Mouse (Mus musculus) heart, embryonic 11.5 days (tissue): Measurements from ENCODE around the gene Cfap69. TPM values are rescaled to one million over a fixed set of nuclear protein-coding genes. Genes with fewer than 3 reads are reported as not detected.

Experiments
- ATAC-seq: fragments of 200-750 bp; cut with Nextera tagmentation; replicated peaks from 2 replicates; pipeline ENCODE4 v1.8.0; 2017; ENCODE audit warnings: moderate library complexity; ENCODE audit not compliant: insufficient number of reproducible peaks, low FRiP score, low TSS enrichment
- H3K27ac ChIP-seq: fragments of 300-500 bp; sonication (generic); 2 replicates; pipeline ENCODE4 v1.5.1; 2014; ENCODE audit warnings: mild to moderate bottlenecking, low read depth, low read length
- H3K27me3 ChIP-seq: fragments of 300-500 bp; sonication (generic); 2 replicates; pipeline ENCODE4 v1.6.1; 2014; ENCODE audit warnings: mild to moderate bottlenecking, low read length, mixed read lengths; ENCODE audit not compliant: control insufficient read depth, insufficient read depth
- H3K36me3 ChIP-seq: fragments of 300-500 bp; sonication (generic); 2 replicates; pipeline ENCODE4 v1.6.1; 2014; ENCODE audit warnings: mild to moderate bottlenecking, low read length, moderate library complexity, mixed read lengths; ENCODE audit not compliant: control insufficient read depth, insufficient read depth
- H3K4me1 ChIP-seq: fragments of 300-500 bp; sonication (generic); 2 replicates; pipeline ENCODE4 v1.6.1; 2014; ENCODE audit warnings: low read length; ENCODE audit not compliant: control insufficient read depth, insufficient read depth
- H3K4me2 ChIP-seq: fragments of 300-500 bp; sonication (generic); 2 replicates; pipeline ENCODE4 v1.6.1; 2014; ENCODE audit warnings: mild to moderate bottlenecking, moderate library complexity
- H3K4me3 ChIP-seq: fragments of 300-500 bp; sonication (generic); 2 replicates; pipeline ENCODE4 v1.5.1; 2014; ENCODE audit warnings: low read depth, low read length
- H3K9ac ChIP-seq: fragments of 300-500 bp; sonication (generic); 2 replicates; pipeline ENCODE4 v1.6.1; 2014; ENCODE audit warnings: mild to moderate bottlenecking, low read depth, low read length, moderate library complexity
- H3K9me3 ChIP-seq: fragments of 300-500 bp; sonication (generic); replicated peaks from 2 replicates; pipeline ENCODE4 v1.6.1; 2016; ENCODE audit warnings: low read length; ENCODE audit not compliant: control insufficient read depth
- WGBS: fragments of 180-500 bp; shearing (Covaris S2); extraction: QIAGEN DNeasy Blood & Tissue Kit; methylation state at CpG from one replicate; pipeline ENCODE4 v1.1.7; 2014; ENCODE audit not compliant: insufficient replicate concordance; 5-methylcytosine and 5-hydroxymethylcytosine counted together
- polyA plus RNA-seq: library from polyadenylated mRNA; unstranded; fragments of >200 nt; fragmentation: Nextera tagmentation; extraction: Ambion mirVana; gene quantifications from 2 replicates; pipeline ENCODE4 v1.2.1, GENCODE M21; 2014

Gene Cfap69
- 0.61 and 1.3 TPM in 2 replicates for polyA plus RNA-seq

DNA sequence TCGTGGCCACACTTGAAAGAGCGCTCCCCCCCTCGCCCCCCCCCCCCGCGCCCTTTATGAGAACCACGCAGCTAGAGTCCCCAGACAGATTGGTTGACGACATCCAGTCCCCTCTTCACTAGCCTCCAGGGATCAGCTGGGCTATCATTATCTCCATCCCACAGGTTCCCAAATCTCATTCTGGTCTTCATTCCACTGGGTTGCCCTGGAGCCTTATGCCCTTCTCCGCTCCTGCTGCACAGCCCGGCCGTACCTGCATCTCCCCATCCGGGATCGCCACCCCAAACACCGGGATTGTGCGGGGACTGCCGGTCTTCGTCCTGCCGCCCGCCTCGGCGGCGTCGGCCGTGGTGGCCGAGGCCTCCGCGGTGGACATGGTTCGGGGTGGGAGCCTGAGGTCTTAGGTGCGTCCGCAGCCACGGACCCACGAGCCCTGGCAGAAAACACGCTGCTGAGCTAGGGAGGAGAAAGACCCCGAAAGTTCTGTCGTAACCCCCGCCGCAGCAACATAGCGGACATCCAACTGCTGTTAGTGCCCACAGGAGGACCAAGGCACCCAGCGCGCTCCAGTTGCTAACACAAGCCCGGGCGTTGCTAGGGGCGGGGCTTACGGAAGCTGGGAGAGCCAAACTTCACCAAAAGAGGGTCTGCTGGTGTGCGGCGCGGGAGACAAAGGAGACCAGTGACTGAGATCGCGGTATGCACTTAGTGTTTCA, at the start of gene Cfap69:
Gene Cfap69, minus strand, starts transcription at position 585 of the 716 bp plus-strand sequence.
- H3K36me3 ChIP-seq = no peaks in the 10 kb centered on the region
- WGBS = under 1% methylated on average over 48 of the region's 48 CpGs
- H3K4me1 ChIP-seq = no peaks in the 10 kb centered on the region
- H3K9me3 ChIP-seq = no peaks in the 10 kb centered on the region
- no peaks in the 10 kb centered on the region for H3K27me3 ChIP-seq
- ATAC-seq = peak; percentile 91
- H3K9ac ChIP-seq = peak within 1 kb of the TSS; percentile 73
- H3K27ac ChIP-seq = no peak within 1 kb of the TSS
- H3K4me3 ChIP-seq = peak within 1 kb of the TSS; percentile 66
- peak within 1 kb of the TSS; percentile 94 for H3K4me2 ChIP-seq

GRCm38 (mm10) chr5:5711032-5711431, 47.0 kb upstream of the Cfap69 start:
- Histone ChIP-seq H3K9ac (no peak overlapping the region), H3K27me3 (no peaks in the 10 kb centered on the region), H3K36me3 (no peaks in the 10 kb centered on the region), H3K4me1 (no peaks in the 10 kb centered on the region), H3K4me3 (no peak overlapping the region), H3K4me2 (no peak overlapping the region), H3K9me3 (no peaks in the 10 kb centered on the region), H3K27ac (no peak overlapping the region)
- no peak for ATAC-seq
- 62% methylated on average over 4 of the region's 4 CpGs for WGBS

DNA sequence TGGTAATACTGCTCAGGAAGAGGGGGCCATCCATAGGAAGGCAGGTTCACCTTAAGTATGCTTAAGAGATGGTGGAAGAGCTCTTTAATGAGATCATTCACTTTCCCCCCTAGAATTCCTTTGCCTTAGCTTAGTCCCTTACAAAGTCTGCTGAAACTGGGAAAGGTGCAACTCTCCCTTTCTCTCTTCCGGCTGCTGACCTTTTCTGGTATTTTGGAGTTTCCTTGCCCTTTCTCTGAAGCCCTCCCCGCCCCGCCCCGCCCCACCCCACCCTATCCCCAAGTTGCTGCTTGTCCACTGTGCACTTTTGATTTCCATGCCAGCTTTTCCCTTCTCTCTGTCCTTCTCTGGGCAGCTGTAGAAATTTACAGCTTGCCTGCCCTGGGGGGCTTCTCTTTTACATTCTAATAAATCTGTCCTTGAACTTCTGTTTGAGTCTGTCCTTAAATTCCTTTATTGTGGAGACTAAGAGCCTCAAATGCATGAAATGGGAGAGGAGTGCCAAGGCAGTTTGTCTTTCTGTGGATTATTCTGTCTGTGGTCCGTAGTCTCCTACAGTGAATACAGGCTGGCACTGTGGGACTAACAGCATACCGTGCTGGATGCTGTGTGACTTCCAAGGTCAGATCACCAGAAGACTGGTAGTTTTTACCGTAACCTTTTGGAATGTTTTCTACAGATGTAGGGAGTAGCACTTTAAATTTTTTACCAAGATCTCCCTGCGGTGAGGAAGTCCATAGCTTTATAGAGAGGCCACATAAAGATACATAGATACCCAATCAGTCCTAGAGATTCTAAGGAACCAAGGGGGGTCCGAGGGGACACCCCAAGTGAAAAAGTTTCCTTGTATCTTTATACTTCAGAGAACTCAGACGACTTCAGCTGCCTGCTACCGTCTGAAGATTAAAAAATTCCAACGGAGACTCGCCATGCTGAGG, 43.6 kb upstream of the Cfap69 start:
- Histone ChIP-seq H3K4me3 (no peak overlapping the region), H3K27ac (no peak overlapping the region), H3K4me2 (no peak overlapping the region), H3K27me3 (no peaks in the 10 kb centered on the region), H3K9ac (no peak overlapping the region), H3K9me3 (no peaks in the 10 kb centered on the region), H3K4me1 (no peaks in the 10 kb centered on the region), H3K36me3 (no peaks in the 10 kb centered on the region)
- no peak for ATAC-seq
- WGBS = 55% methylated on average over 13 of the region's 13 CpGs

DNA sequence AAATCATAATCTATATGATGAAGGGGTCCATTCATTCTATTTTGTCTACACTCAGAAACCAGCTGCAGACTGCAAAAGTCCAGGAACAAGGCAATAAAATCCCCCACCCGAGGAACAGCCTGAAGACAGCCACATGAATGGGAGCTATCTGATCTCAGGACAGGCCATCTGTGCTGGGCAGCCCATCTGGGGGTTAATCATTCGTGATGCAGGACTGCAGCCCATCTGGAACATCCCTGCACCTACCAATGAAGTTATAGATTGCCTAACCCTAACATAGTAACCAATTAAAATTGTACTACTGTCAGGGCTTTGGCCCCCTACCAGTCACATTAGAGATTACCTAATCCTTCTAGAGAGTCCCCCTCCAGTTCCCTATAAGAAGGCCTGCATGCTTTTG, 41.0 kb upstream of the Cfap69 start:
- ATAC-seq = no peak

GRCm38 (mm10) chr5:5700386-5700785, 36.3 kb upstream of the Cfap69 start:
- Histone ChIP-seq H3K36me3 (no peaks in the 10 kb centered on the region), H3K27ac (no peak overlapping the region), H3K4me3 (no peak overlapping the region), H3K27me3 (no peaks in the 10 kb centered on the region), H3K9ac (no peak overlapping the region), H3K4me2 (no peak overlapping the region), H3K9me3 (no peaks in the 10 kb centered on the region), H3K4me1 (no peaks in the 10 kb centered on the region)
- 96% methylated on average over 2 of the region's 2 CpGs for WGBS
- no peak for ATAC-seq

More for the DNA sequence above, 41.0 kb upstream of the Cfap69 start:
- no peak overlapping the region for H3K4me3 ChIP-seq
- no peaks in the 10 kb centered on the region for H3K9me3 ChIP-seq
- no peak overlapping the region for H3K27ac ChIP-seq
- no peaks in the 10 kb centered on the region for H3K27me3 ChIP-seq
- H3K36me3 ChIP-seq = no peaks in the 10 kb centered on the region
- H3K4me2 ChIP-seq = no peak overlapping the region
- H3K4me1 ChIP-seq = no peaks in the 10 kb centered on the region
- H3K9ac ChIP-seq = no peak overlapping the region
- WGBS = 54% methylated on average over 2 of the region's 2 CpGs

GRCm38 (mm10) chr5:5698830-5699229, 34.8 kb upstream of the Cfap69 start:
- Histone ChIP-seq H3K4me1 (no peaks in the 10 kb centered on the region), H3K27me3 (no peaks in the 10 kb centered on the region), H3K27ac (no peak overlapping the region), H3K4me2 (no peak overlapping the region), H3K36me3 (no peaks in the 10 kb centered on the region), H3K9ac (no peak overlapping the region), H3K9me3 (no peaks in the 10 kb centered on the region), H3K4me3 (no peak overlapping the region)
- ATAC-seq = no peak
- 32% methylated on average over 3 of the region's 3 CpGs for WGBS

GRCm38 (mm10) chr5:5695401-5695942, 31.4 kb upstream of the Cfap69 start:
- no peaks in the 10 kb centered on the region for H3K36me3 ChIP-seq
- H3K9me3 ChIP-seq = no peaks in the 10 kb centered on the region
- ATAC-seq = no peak
- no peaks in the 10 kb centered on the region for H3K4me1 ChIP-seq
- no peaks in the 10 kb centered on the region for H3K27me3 ChIP-seq
- H3K27ac ChIP-seq = no peak overlapping the region
- 88% methylated on average over 5 of the region's 5 CpGs for WGBS
- H3K9ac ChIP-seq = no peak overlapping the region
- H3K4me3 ChIP-seq = no peak overlapping the region
- H3K4me2 ChIP-seq = no peak overlapping the region

DNA sequence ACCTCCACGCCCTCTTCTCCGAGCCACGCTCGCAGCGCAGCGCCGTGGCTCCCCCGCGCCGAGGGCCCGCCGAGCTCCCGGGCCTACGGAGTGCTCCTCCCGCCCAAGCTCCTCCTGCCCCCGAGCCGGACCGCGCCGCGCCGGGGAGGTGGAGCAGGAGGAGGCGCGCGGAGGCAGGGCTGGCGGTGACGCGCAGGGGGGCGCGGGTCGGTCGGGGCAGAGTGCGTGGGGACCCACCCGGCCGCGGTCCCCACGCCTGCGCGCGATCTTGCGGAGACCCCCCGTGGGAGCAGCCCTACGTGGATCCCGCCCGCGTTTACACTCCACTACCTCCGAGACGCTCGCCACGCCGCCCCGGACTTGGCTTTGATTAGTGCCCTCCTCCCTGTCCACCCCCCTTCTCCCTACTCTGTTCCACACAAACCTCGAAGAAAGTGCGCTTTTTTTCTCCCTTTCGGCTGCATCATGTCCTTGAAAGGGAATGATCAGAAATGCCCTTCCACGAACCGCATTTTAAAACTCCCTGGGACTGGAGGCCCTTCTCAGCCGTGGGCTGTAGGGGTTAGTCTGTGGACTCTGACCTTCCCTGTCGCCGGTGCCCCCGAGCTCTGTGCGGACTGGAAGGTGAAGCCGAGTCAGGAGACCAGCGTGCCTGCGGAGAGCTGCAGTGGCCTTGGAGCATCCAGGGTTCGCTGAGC, 30.1 kb upstream of the Cfap69 start, which contains the start of gene Steap2:
Gene Steap2, minus strand, starts transcription at position 623 of the 698 bp plus-strand sequence.
- Histone ChIP-seq H3K9me3 (no peaks in the 10 kb centered on the region), H3K27me3 (no peaks in the 10 kb centered on the region), H3K4me1 (no peaks in the 10 kb centered on the region), H3K9ac (peak within 1 kb of the TSS; percentile 79), H3K4me3 (peak within 1 kb of the TSS; percentile 77), H3K4me2 (peak within 1 kb of the TSS; percentile 80), H3K27ac (no peak within 1 kb of the TSS), H3K36me3 (no peaks in the 10 kb centered on the region)
- ATAC-seq = peak; percentile 84; the same call in 1 of the 2 replicates
- under 1% methylated on average over 46 of the region's 66 CpGs for WGBS
